ENCODE assay signal across 7 mouse cellular contexts in the genomic region with DNA sequence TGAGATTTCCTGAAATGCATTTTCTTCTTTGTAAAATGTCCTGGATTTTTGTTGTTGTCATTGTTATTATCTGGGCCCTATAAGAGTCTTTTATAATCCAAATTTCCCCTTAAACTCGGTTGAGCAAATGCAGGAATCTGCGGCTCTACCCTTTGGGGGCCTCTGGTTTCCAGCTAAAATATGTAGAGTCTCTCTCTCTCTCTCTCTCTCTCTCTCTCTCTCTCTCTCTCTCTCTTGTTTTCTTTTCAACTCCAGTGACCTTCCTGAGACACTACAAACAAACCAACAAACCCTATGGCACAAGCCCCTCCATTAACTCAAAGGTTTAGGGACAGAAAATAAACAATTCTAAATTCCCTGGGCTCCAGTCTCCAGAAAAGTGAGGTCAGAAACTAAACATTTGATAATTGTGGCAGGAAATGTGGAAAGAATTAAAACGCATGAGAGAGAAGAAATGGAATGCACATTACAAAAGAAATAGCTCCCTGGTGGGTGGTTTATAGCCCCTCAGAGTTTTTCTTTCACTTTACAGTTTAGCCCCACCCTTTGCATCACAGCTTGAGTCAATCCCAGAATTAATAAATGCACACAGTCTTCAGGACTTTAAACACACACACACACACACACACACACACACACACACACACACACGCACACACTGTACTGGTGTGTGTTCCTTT. TPM values are rescaled to one million over a fixed set of nuclear protein-coding genes. Genes with fewer than 3 reads are reported as not detected.
A peak's percentile ranks its signal among the peaks of the same experiment; 100 is the strongest.
DNase-seq lines count a peak whose midpoint lies in the region; ATAC-seq and TF ChIP-seq lines count a peak whose summit lies in the region.

No protein-coding gene starts in this region.

- H3K36me3 ChIP-seq in C2C12 (ENCODE audit: control insufficient read depth, insufficient read depth): peaks cover 39% of the 10 kb centered on the region
- no peaks in the 10 kb centered on the region for H3K36me3 ChIP-seq in ES-Bruce4 (ENCODE audit: control insufficient read depth, insufficient read depth, low read length, poor library complexity, severe bottlenecking)
- 0 out of 2 replicates have a peak, but pooled peaks cover 5% of the 10 kb centered on the region for H3K36me3 ChIP-seq in heart, embryonic 16.5 days (ENCODE audit: control insufficient read depth, insufficient read depth)

- H3K4me3 ChIP-seq in C2C12 (ENCODE audit: insufficient read depth, poor library complexity, severe bottlenecking): peak overlapping the region; percentile 77
- no peak overlapping the region for H3K4me3 ChIP-seq in ES-Bruce4 (ENCODE audit: low read depth, low read length)
- peak overlapping the region; percentile 83 for H3K4me3 ChIP-seq in heart, embryonic 16.5 days (ENCODE audit: low read length)

- H3K9ac ChIP-seq in ES-Bruce4 (ENCODE audit: low read depth, poor library complexity, severe bottlenecking): peak overlapping the region; percentile 70
- H3K9ac ChIP-seq in heart, embryonic 16.5 days (ENCODE audit: low read length): peak overlapping the region; percentile 91

- ATAC-seq in heart, embryonic 16.5 days (replicated peaks; ENCODE audit: extremely low read depth, insufficient read depth, low FRiP score): no peak

- no peaks in the 10 kb centered on the region for H3K9me3 ChIP-seq in ES-Bruce4 (replicated peaks; ENCODE audit: control insufficient read depth, insufficient read depth, low read length, poor library complexity, severe bottlenecking)
- no peaks in the 10 kb centered on the region for H3K9me3 ChIP-seq in heart, embryonic 16.5 days (replicated peaks; ENCODE audit: control insufficient read depth, low read length)

- no peak overlapping the region for H3ac ChIP-seq in C2C12 (ENCODE audit: control insufficient read depth, insufficient read length, low read depth)

- no peak for TF ChIP-seq EP300 in ES-Bruce4 (IDR thresholded peaks at IDR 0.05; ENCODE audit: insufficient read depth, low read depth, low read length)

- H3K27me3 ChIP-seq in C2C12 (ENCODE audit: control insufficient read depth, insufficient read depth, insufficient read length) (no peaks in the 10 kb centered on the region), ES-Bruce4 (ENCODE audit: control insufficient read depth, insufficient read depth, low read length, poor library complexity, severe bottlenecking) (no peaks in the 10 kb centered on the region; the same call in 1 of the 2 replicates)
- no peaks in the 10 kb centered on the region for H3K27me3 ChIP-seq in heart, embryonic 16.5 days (ENCODE audit: control insufficient read depth, insufficient read depth, low read length)

- 16% methylated on average over 4 of the region's 4 CpGs for WGBS in heart, embryonic 16.5 days

- DNase-seq in mesoderm, embryonic 11.5 days (ENCODE audit: low read depth, low spot score): peak; percentile 71
- DNase-seq in left cerebral cortex, adult 11 months (ENCODE audit: low spot score): no peak
- no peak for DNase-seq in left cerebral cortex, adult 8-10 months (ENCODE audit: low spot score in 2 of 2)
- DNase-seq in kidney, adult 9 months: no peak

- TF ChIP-seq CTCF in C2C12 (IDR thresholded peaks at IDR 0.05; ENCODE audit: control insufficient read depth, insufficient read depth, insufficient read length) (no peak), ES-Bruce4 (IDR thresholded peaks at IDR 0.05; ENCODE audit: low read depth, low read length) (no peak)

- peaks cover 2% of the 10 kb centered on the region for H3K4me1 ChIP-seq in ES-Bruce4 (ENCODE audit: control insufficient read depth, insufficient read depth, low read length)
- peaks cover 19% of the 10 kb centered on the region for H3K4me1 ChIP-seq in heart, embryonic 16.5 days (ENCODE audit: control insufficient read depth, insufficient read depth, low read length)

- no peak for TF ChIP-seq POLR2A in ES-Bruce4 (IDR thresholded peaks at IDR 0.05; ENCODE audit: insufficient read depth, low read length)

- H3K4me2 ChIP-seq in heart, embryonic 16.5 days (ENCODE audit: low read depth, low read length): peak overlapping the region; percentile 62

- no peak overlapping the region for H3K27ac ChIP-seq in ES-Bruce4 (ENCODE audit: insufficient read depth, low read length)
- peak overlapping the region; percentile 84 for H3K27ac ChIP-seq in heart, embryonic 16.5 days (ENCODE audit: low read length)

- H3K79me3 ChIP-seq in C2C12 (ENCODE audit: low read depth): peaks cover 46% of the 10 kb centered on the region

- H3K79me2 ChIP-seq in C2C12 (ENCODE audit: control insufficient read depth, insufficient read depth): peaks cover 62% of the 10 kb centered on the region

TF ChIP-seq in C2C12, 6 proteins besides CTCF, POLR2A, EP300 and RAD21:
- peak; percentile 16 for TF ChIP-seq CEBPB (IDR thresholded peaks at IDR 0.05; ENCODE audit: low read depth)
- TF ChIP-seq MYOG (IDR thresholded peaks at IDR 0.05; ENCODE audit: control insufficient read depth, extremely low read depth, insufficient read length): no peak
- no peak for TF ChIP-seq FOSL1 (IDR thresholded peaks at IDR 0.05; ENCODE audit: insufficient read depth, low read length, poor library complexity, severe bottlenecking)

RNA-seq across cellular contexts. Expression of a gene that starts 1.3 kb away (rescaled TPM):
- polyA plus RNA-seq in C2C12 (2012; fragmentation: generic; extraction: Trizol): 153 TPM
- 53.1 and 56.4 TPM in 2 replicates for polyA plus RNA-seq in ES-Bruce4 (2011; ENCODE audit: insufficient read depth, insufficient read length, low read depth, missing spikeins)
- 420 and 441 TPM in 2 replicates for polyA plus RNA-seq in heart, embryonic 16.5 days (2015; fragmentation: Nextera tagmentation; extraction: Ambion mirVana)
- total RNA-seq in left cerebral cortex, adult 8-10 months (2022): 10 to 100 TPM; 31.0 to 39.0 (median 36.1) TPM
